Mouse (Mus musculus): ENCODE measurements at regions not wholly inside any gene's neighbourhood (a gene's known extent, or its start where the extent isn't known, plus 50 kb on each side); places are given as distances from the start of the nearest gene placed in this dataset.

- DNase-seq (ENCODE audit: low spot score): no peak
- Histone ChIP-seq H3K4me2 (ENCODE audit: low read length) (no peak overlapping the region), H3K27ac (no peak overlapping the region), H3K27me3 (ENCODE audit: insufficient read depth, low read length) (no peaks in the 10 kb centered on the region), H3K9ac (ENCODE audit: low read depth, low read length) (no peak overlapping the region), H3K4me3 (replicated peaks; ENCODE audit: low read depth, low read length) (no peak overlapping the region), H3K4me1 (replicated peaks; ENCODE audit: insufficient read depth, low read length) (no peaks in the 10 kb centered on the region), H3K9me3 (replicated peaks; ENCODE audit: low read length) (no peaks in the 10 kb centered on the region), H3K36me3 (ENCODE audit: insufficient read depth, low read length) (no peaks in the 10 kb centered on the region)
- TF ChIP-seq CTCF (IDR thresholded peaks at IDR 0.05; ENCODE audit: low read depth): no peak
- ATAC-seq (replicated peaks; ENCODE audit: low FRiP score, low read depth): no peak
- WGBS: 82% methylated on average over 7 of the region's 7 CpGs
Measured at GRCm38 (mm10) chr17:9947609-9948008, 278.1 kb upstream of the Pabpc6 start.

GRCm38 (mm10) chr17:9944513-9944912, 275.0 kb upstream of the Pabpc6 start:
- no peak overlapping the region for H3K27ac ChIP-seq
- H3K36me3 ChIP-seq (ENCODE audit: insufficient read depth, low read length): no peaks in the 10 kb centered on the region
- no peaks in the 10 kb centered on the region for H3K9me3 ChIP-seq (replicated peaks; ENCODE audit: low read length)
- TF ChIP-seq CTCF (IDR thresholded peaks at IDR 0.05; ENCODE audit: low read depth): peak; percentile 40
- no peak overlapping the region for H3K9ac ChIP-seq (ENCODE audit: low read depth, low read length)
- DNase-seq (ENCODE audit: low spot score) (no peak), ATAC-seq (replicated peaks; ENCODE audit: low FRiP score, low read depth) (no peak)
- no peak overlapping the region for H3K4me2 ChIP-seq (ENCODE audit: low read length)
- WGBS: 86% methylated on average over 8 of the region's 8 CpGs
- H3K4me3 ChIP-seq (replicated peaks; ENCODE audit: low read depth, low read length): no peak overlapping the region
- no peaks in the 10 kb centered on the region for H3K27me3 ChIP-seq (ENCODE audit: insufficient read depth, low read length)
- H3K4me1 ChIP-seq (replicated peaks; ENCODE audit: insufficient read depth, low read length): no peaks in the 10 kb centered on the region

- Histone ChIP-seq H3K4me2 (ENCODE audit: low read length) (no peak overlapping the region), H3K36me3 (ENCODE audit: insufficient read depth, low read length) (no peaks in the 10 kb centered on the region), H3K4me3 (replicated peaks; ENCODE audit: low read depth, low read length) (no peak overlapping the region), H3K4me1 (replicated peaks; ENCODE audit: insufficient read depth, low read length) (no peaks in the 10 kb centered on the region), H3K27me3 (ENCODE audit: insufficient read depth, low read length) (no peaks in the 10 kb centered on the region), H3K9ac (ENCODE audit: low read depth, low read length) (no peak overlapping the region), H3K27ac (no peak overlapping the region), H3K9me3 (replicated peaks; ENCODE audit: low read length) (no peaks in the 10 kb centered on the region)
- no peak for DNase-seq (ENCODE audit: low spot score)
- no peak for TF ChIP-seq CTCF (IDR thresholded peaks at IDR 0.05; ENCODE audit: low read depth)
- ATAC-seq (replicated peaks; ENCODE audit: low FRiP score, low read depth): no peak
- 51% methylated on average over 4 of the region's 4 CpGs for WGBS
Measured at GRCm38 (mm10) chr17:9942171-9942570, 272.7 kb upstream of the Pabpc6 start.

GRCm38 (mm10) chr17:9939576-9939975, 270.1 kb upstream of the Pabpc6 start:
- H3K9ac ChIP-seq (ENCODE audit: low read depth, low read length): no peak overlapping the region
- DNase-seq (ENCODE audit: low spot score) (no peak), ATAC-seq (replicated peaks; ENCODE audit: low FRiP score, low read depth) (no peak)
- WGBS: 63% methylated on average over 6 of the region's 6 CpGs
- H3K4me2 ChIP-seq (ENCODE audit: low read length): no peak overlapping the region
- no peak overlapping the region for H3K27ac ChIP-seq
- no peaks in the 10 kb centered on the region for H3K27me3 ChIP-seq (ENCODE audit: insufficient read depth, low read length)
- no peaks in the 10 kb centered on the region for H3K4me1 ChIP-seq (replicated peaks; ENCODE audit: insufficient read depth, low read length)
- no peaks in the 10 kb centered on the region for H3K36me3 ChIP-seq (ENCODE audit: insufficient read depth, low read length)
- no peak for TF ChIP-seq CTCF (IDR thresholded peaks at IDR 0.05; ENCODE audit: low read depth)
- H3K4me3 ChIP-seq (replicated peaks; ENCODE audit: low read depth, low read length): no peak overlapping the region
- H3K9me3 ChIP-seq (replicated peaks; ENCODE audit: low read length): no peaks in the 10 kb centered on the region

- Histone ChIP-seq H3K9ac (ENCODE audit: low read depth, low read length) (no peak overlapping the region), H3K36me3 (ENCODE audit: insufficient read depth, low read length) (no peaks in the 10 kb centered on the region), H3K4me3 (replicated peaks; ENCODE audit: low read depth, low read length) (no peak overlapping the region), H3K4me1 (replicated peaks; ENCODE audit: insufficient read depth, low read length) (no peaks in the 10 kb centered on the region), H3K27me3 (ENCODE audit: insufficient read depth, low read length) (no peaks in the 10 kb centered on the region), H3K27ac (no peak overlapping the region), H3K9me3 (replicated peaks; ENCODE audit: low read length) (no peaks in the 10 kb centered on the region), H3K4me2 (ENCODE audit: low read length) (no peak overlapping the region)
- WGBS: 81% methylated on average over 10 of the region's 10 CpGs
- ATAC-seq (replicated peaks; ENCODE audit: low FRiP score, low read depth) (no peak), DNase-seq (ENCODE audit: low spot score) (no peak)
- no peak for TF ChIP-seq CTCF (IDR thresholded peaks at IDR 0.05; ENCODE audit: low read depth)
Measured at GRCm38 (mm10) chr17:9938426-9938825, 268.9 kb upstream of the Pabpc6 start.

- TF ChIP-seq CTCF (IDR thresholded peaks at IDR 0.05; ENCODE audit: low read depth): no peak
- Histone ChIP-seq H3K4me2 (ENCODE audit: low read length) (no peak overlapping the region), H3K4me1 (replicated peaks; ENCODE audit: insufficient read depth, low read length) (no peaks in the 10 kb centered on the region), H3K9ac (ENCODE audit: low read depth, low read length) (no peak overlapping the region), H3K36me3 (ENCODE audit: insufficient read depth, low read length) (no peaks in the 10 kb centered on the region), H3K27me3 (ENCODE audit: insufficient read depth, low read length) (no peaks in the 10 kb centered on the region), H3K4me3 (replicated peaks; ENCODE audit: low read depth, low read length) (no peak overlapping the region), H3K27ac (no peak overlapping the region), H3K9me3 (replicated peaks; ENCODE audit: low read length) (no peaks in the 10 kb centered on the region)
- no peak for ATAC-seq (replicated peaks; ENCODE audit: low FRiP score, low read depth)
- no peak for DNase-seq (ENCODE audit: low spot score)
- 72% methylated on average over 5 of the region's 5 CpGs for WGBS
Measured at GRCm38 (mm10) chr17:9937211-9937610, 267.7 kb upstream of the Pabpc6 start.

GRCm38 (mm10) chr17:9932186-9932585, 262.7 kb upstream of the Pabpc6 start:
- H3K9me3 ChIP-seq (replicated peaks; ENCODE audit: low read length): no peaks in the 10 kb centered on the region
- no peaks in the 10 kb centered on the region for H3K36me3 ChIP-seq (ENCODE audit: insufficient read depth, low read length)
- TF ChIP-seq CTCF (IDR thresholded peaks at IDR 0.05; ENCODE audit: low read depth): no peak
- no peak overlapping the region for H3K9ac ChIP-seq (ENCODE audit: low read depth, low read length)
- WGBS: 62% methylated on average over 8 of the region's 8 CpGs
- H3K4me1 ChIP-seq (replicated peaks; ENCODE audit: insufficient read depth, low read length): no peaks in the 10 kb centered on the region
- no peaks in the 10 kb centered on the region for H3K27me3 ChIP-seq (ENCODE audit: insufficient read depth, low read length)
- no peak for DNase-seq (ENCODE audit: low spot score)
- H3K4me2 ChIP-seq (ENCODE audit: low read length): no peak overlapping the region
- no peak overlapping the region for H3K4me3 ChIP-seq (replicated peaks; ENCODE audit: low read depth, low read length)
- H3K27ac ChIP-seq: no peak overlapping the region
- no peak for ATAC-seq (replicated peaks; ENCODE audit: low FRiP score, low read depth)

All from kidney, postnatal 0 days (tissue).